Mouse (Mus musculus): ENCODE measurements around the gene Zbtb48. TPM values are rescaled to one million over a fixed set of nuclear protein-coding genes. Genes with fewer than 3 reads are reported as not detected.
A peak's percentile ranks its signal among the peaks of the same experiment; 100 is the strongest.

The Zbtb48 gene
- polyA plus RNA-seq, 1 experiment from 2014 or later = 25.0 TPM

GRCm38 (mm10) chr4:151995371-151996172 is 31.9 kb downstream of the Zbtb48 start:
- Histone ChIP-seq H3K27me3 (replicated peaks; ENCODE audit: low read depth, poor library complexity, severe bottlenecking) (0 out of 2 replicates have a peak, but pooled peaks cover 5% of the 10 kb centered on the region), H3K27ac (replicated peaks) (peak overlapping the region; percentile 94), H3K36me3 (replicated peaks) (peaks cover 29% of the 10 kb centered on the region), H3K4me1 (peaks cover 26% of the 10 kb centered on the region), H3K4me3 (peak overlapping the region; percentile 100), H3K9me3 (no peaks in the 10 kb centered on the region)
- WGBS = 1% methylated on average over 99 of the region's 111 CpGs
- DNase-seq (ENCODE audit: low spot score) = no peak

GRCm38 (mm10) chr4:151994228-151995171 is 33.0 kb downstream of the Zbtb48 start:
- Histone ChIP-seq H3K4me1 (peaks cover 26% of the 10 kb centered on the region), H3K4me3 (peak overlapping the region; percentile 100), H3K36me3 (replicated peaks) (peaks cover 40% of the 10 kb centered on the region), H3K9me3 (no peaks in the 10 kb centered on the region), H3K27ac (replicated peaks) (peak overlapping the region; percentile 94), H3K27me3 (replicated peaks; ENCODE audit: low read depth, poor library complexity, severe bottlenecking) (0 out of 2 replicates have a peak, but pooled peaks cover 5% of the 10 kb centered on the region)
- DNase-seq (ENCODE audit: low spot score) = peak; percentile 68
- WGBS = under 1% methylated on average over 61 of the region's 61 CpGs

- Histone ChIP-seq H3K36me3 (replicated peaks) (peaks cover 41% of the 10 kb centered on the region), H3K9me3 (no peaks in the 10 kb centered on the region), H3K27me3 (replicated peaks; ENCODE audit: low read depth, poor library complexity, severe bottlenecking) (0 out of 2 replicates have a peak, but pooled peaks cover 5% of the 10 kb centered on the region), H3K4me3 (no peak overlapping the region), H3K27ac (replicated peaks) (no peak overlapping the region), H3K4me1 (peaks cover 40% of the 10 kb centered on the region)
- 89% methylated on average over 6 of the region's 6 CpGs for WGBS
- DNase-seq (ENCODE audit: low spot score) = no peak
These were observed 34.4 kb downstream of the Zbtb48 start for GRCm38 (mm10) chr4:151993035-151993434.

- Histone ChIP-seq H3K36me3 (replicated peaks) (peaks cover 42% of the 10 kb centered on the region), H3K9me3 (no peaks in the 10 kb centered on the region), H3K27ac (replicated peaks) (no peak overlapping the region), H3K4me3 (no peak overlapping the region), H3K4me1 (peaks cover 40% of the 10 kb centered on the region), H3K27me3 (replicated peaks; ENCODE audit: low read depth, poor library complexity, severe bottlenecking) (no peaks in the 10 kb centered on the region)
- WGBS = 94% methylated on average over 9 of the region's 9 CpGs
- no peak for DNase-seq (ENCODE audit: low spot score)
These were observed 35.4 kb downstream of the Zbtb48 start for GRCm38 (mm10) chr4:151992091-151992490.

GRCm38 (mm10) chr4:151989110-151989488 is 38.4 kb downstream of the Zbtb48 start:
- Histone ChIP-seq H3K27ac (replicated peaks) (peak overlapping the region; percentile 96), H3K4me3 (peak overlapping the region; percentile 89), H3K36me3 (replicated peaks) (peaks cover 65% of the 10 kb centered on the region), H3K27me3 (replicated peaks; ENCODE audit: low read depth, poor library complexity, severe bottlenecking) (no peaks in the 10 kb centered on the region), H3K4me1 (peaks cover 50% of the 10 kb centered on the region), H3K9me3 (no peaks in the 10 kb centered on the region)
- DNase-seq (ENCODE audit: low spot score) = no peak
- 30% methylated on average over 6 of the region's 6 CpGs for whole genome bisulfite sequencing

GRCm38 (mm10) chr4:151988342-151989109 is 38.9 kb downstream of the Zbtb48 start, which contains the start of gene Thap3:
Thap3 (minus strand) TSS chr4:151988997.
- Histone ChIP-seq H3K9me3 (no peaks in the 10 kb centered on the region), H3K27me3 (replicated peaks; ENCODE audit: low read depth, poor library complexity, severe bottlenecking) (no peaks in the 10 kb centered on the region), H3K36me3 (replicated peaks) (peaks cover 71% of the 10 kb centered on the region), H3K4me1 (peaks cover 50% of the 10 kb centered on the region), H3K27ac (replicated peaks) (peak within 1 kb of the TSS; percentile 96), H3K4me3 (peak within 1 kb of the TSS; percentile 89)
- WGBS = 1% methylated on average over 54 of the region's 54 CpGs
- DNase-seq (ENCODE audit: low spot score) = peak; percentile 86

GRCm38 (mm10) chr4:151988014-151988341 is 39.5 kb downstream of the Zbtb48 start:
- H3K9me3 ChIP-seq = no peaks in the 10 kb centered on the region
- peaks cover 71% of the 10 kb centered on the region for H3K36me3 ChIP-seq (replicated peaks)
- no peak for DNase-seq (ENCODE audit: low spot score)
- peaks cover 52% of the 10 kb centered on the region for H3K4me1 ChIP-seq
- H3K27ac ChIP-seq (replicated peaks) = peak overlapping the region; percentile 96
- 29% methylated on average over 10 of the region's 10 CpGs for WGBS
- H3K4me3 ChIP-seq = peak overlapping the region; percentile 89
- H3K27me3 ChIP-seq (replicated peaks; ENCODE audit: low read depth, poor library complexity, severe bottlenecking) = no peaks in the 10 kb centered on the region

- H3K4me3 ChIP-seq = peak overlapping the region; percentile 17; the same call in 1 of the 2 replicates
- H3K9me3 ChIP-seq = no peaks in the 10 kb centered on the region
- H3K27ac ChIP-seq (replicated peaks) = no peak overlapping the region
- H3K4me1 ChIP-seq = peaks cover 58% of the 10 kb centered on the region
- WGBS = 69% methylated on average over 8 of the region's 8 CpGs
- peaks cover 71% of the 10 kb centered on the region for H3K36me3 ChIP-seq (replicated peaks)
- no peaks in the 10 kb centered on the region for H3K27me3 ChIP-seq (replicated peaks; ENCODE audit: low read depth, poor library complexity, severe bottlenecking)
- DNase-seq (ENCODE audit: low spot score) = no peak
These were observed 40.8 kb downstream of the Zbtb48 start for GRCm38 (mm10) chr4:151986650-151987049.

GRCm38 (mm10) chr4:151985886-151986285 is 41.6 kb downstream of the Zbtb48 start:
- peaks cover 71% of the 10 kb centered on the region for H3K36me3 ChIP-seq (replicated peaks)
- H3K9me3 ChIP-seq = no peaks in the 10 kb centered on the region
- 0 out of 2 replicates have a peak overlapping the region, but pooled peaks have one; percentile 17 for H3K4me3 ChIP-seq
- H3K4me1 ChIP-seq = peaks cover 63% of the 10 kb centered on the region
- no peak for DNase-seq (ENCODE audit: low spot score)
- H3K27ac ChIP-seq (replicated peaks) = peak overlapping the region; percentile 35; the same call in 1 of the 2 replicates
- 35% methylated on average over 10 of the region's 10 CpGs for WGBS
- H3K27me3 ChIP-seq (replicated peaks; ENCODE audit: low read depth, poor library complexity, severe bottlenecking) = no peaks in the 10 kb centered on the region

GRCm38 (mm10) chr4:151983560-151983959 is 43.9 kb downstream of the Zbtb48 start:
- H3K36me3 ChIP-seq (replicated peaks) = peaks cover 80% of the 10 kb centered on the region
- H3K9me3 ChIP-seq = no peaks in the 10 kb centered on the region
- H3K27me3 ChIP-seq (replicated peaks; ENCODE audit: low read depth, poor library complexity, severe bottlenecking) = no peaks in the 10 kb centered on the region
- WGBS = 26% methylated on average over 9 of the region's 9 CpGs
- H3K27ac ChIP-seq (replicated peaks) = peak overlapping the region; percentile 44
- peak overlapping the region; percentile 5; the same call in 1 of the 2 replicates for H3K4me3 ChIP-seq
- peaks cover 51% of the 10 kb centered on the region for H3K4me1 ChIP-seq
- DNase-seq (ENCODE audit: low spot score) = peak; percentile 58

GRCm38 (mm10) chr4:151983043-151983442 is 44.4 kb downstream of the Zbtb48 start:
- Histone ChIP-seq H3K4me1 (peaks cover 46% of the 10 kb centered on the region), H3K36me3 (replicated peaks) (peaks cover 84% of the 10 kb centered on the region), H3K27ac (replicated peaks) (peak overlapping the region; percentile 44; the same call in 1 of the 2 replicates), H3K27me3 (replicated peaks; ENCODE audit: low read depth, poor library complexity, severe bottlenecking) (no peaks in the 10 kb centered on the region), H3K4me3 (no peak overlapping the region), H3K9me3 (no peaks in the 10 kb centered on the region)
- 45% methylated on average over 17 of the region's 17 CpGs for WGBS
- no peak for DNase-seq (ENCODE audit: low spot score)

- no peak overlapping the region for H3K27ac ChIP-seq (replicated peaks)
- H3K27me3 ChIP-seq (replicated peaks; ENCODE audit: low read depth, poor library complexity, severe bottlenecking) = no peaks in the 10 kb centered on the region
- peaks cover 36% of the 10 kb centered on the region for H3K4me1 ChIP-seq
- H3K4me3 ChIP-seq = no peak overlapping the region
- DNase-seq (ENCODE audit: low spot score) = peak; percentile 83
- WGBS = 15% methylated on average over 5 of the region's 5 CpGs
- no peaks in the 10 kb centered on the region for H3K9me3 ChIP-seq
- peaks cover 96% of the 10 kb centered on the region for H3K36me3 ChIP-seq (replicated peaks)
These were observed 46.1 kb downstream of the Zbtb48 start for GRCm38 (mm10) chr4:151981363-151981762.
